Mouse (Mus musculus): ENCODE results near the gene Asphd2. TPM values are rescaled to one million over a fixed set of nuclear protein-coding genes. Genes with fewer than 3 reads are reported as not detected.
A peak's percentile ranks its signal among the peaks of the same experiment; 100 is the strongest.

The Asphd2 gene
- total RNA-seq, 2 experiments from 2014 or later, result 0.42 to 0.87 TPM

DNA sequence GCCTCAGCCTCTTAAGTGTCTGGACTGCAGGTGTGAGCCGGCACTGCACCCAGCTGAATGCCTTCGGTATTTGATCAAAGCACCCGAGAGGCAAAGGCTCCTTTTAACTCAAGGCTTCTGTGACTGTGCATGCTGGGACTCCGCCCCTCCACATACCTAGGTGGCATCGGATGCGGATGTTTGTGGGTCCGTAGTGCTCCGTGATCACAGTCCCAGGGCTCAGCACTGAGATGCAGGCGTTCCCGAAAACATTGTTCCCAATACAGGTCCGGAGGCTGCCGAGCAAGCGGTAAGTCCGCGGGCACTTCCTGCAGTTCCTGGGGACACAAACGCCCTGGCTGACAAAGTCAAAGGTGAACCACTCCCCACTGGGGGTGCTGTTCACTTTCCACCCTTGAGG, 3.7 kb downstream of the Asphd2 start:
- no peak for DNase-seq

DNA sequence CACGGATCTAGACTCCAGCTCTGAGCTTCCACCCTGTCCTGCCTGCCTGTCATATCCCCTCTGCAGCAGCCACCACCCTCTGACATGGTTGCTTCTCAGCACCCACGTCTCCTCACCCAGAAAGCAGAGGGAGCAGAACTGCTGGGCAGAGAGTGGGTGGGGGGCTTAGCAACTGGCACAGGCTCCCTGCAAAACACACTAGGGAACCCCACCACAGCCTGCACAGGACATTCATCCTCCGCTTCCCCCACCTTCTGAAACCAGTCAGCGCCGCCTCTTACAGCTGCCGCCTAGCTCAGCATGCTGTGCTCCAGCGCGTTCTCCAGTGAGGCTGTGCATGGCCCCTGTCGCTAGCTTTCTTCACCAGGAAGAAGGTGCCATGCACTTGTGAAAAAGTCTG, 5.3 kb downstream of the Asphd2 start:
- no peak for DNase-seq

DNA sequence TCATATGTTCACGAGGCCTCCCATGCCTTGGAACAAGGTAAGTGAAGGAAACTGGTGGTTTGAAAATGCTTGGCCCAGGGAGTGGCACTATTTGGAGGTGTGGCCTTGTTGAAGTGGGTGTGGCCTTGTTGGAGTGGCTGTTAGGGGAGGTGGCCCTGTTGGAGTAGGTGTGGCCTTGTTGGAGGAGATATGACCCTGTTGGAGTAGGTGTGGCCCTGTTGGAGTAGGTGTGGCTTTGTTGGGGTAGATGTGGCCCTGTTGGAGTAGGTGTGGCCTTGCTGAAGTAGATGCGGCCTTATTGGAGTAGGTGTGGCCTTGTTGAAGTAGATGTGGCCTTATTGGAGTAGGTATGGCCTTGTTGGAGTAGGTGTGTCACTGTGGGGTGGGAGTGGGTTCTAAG, 8.7 kb downstream of the Asphd2 start:
- DNase-seq, result no peak

DNA sequence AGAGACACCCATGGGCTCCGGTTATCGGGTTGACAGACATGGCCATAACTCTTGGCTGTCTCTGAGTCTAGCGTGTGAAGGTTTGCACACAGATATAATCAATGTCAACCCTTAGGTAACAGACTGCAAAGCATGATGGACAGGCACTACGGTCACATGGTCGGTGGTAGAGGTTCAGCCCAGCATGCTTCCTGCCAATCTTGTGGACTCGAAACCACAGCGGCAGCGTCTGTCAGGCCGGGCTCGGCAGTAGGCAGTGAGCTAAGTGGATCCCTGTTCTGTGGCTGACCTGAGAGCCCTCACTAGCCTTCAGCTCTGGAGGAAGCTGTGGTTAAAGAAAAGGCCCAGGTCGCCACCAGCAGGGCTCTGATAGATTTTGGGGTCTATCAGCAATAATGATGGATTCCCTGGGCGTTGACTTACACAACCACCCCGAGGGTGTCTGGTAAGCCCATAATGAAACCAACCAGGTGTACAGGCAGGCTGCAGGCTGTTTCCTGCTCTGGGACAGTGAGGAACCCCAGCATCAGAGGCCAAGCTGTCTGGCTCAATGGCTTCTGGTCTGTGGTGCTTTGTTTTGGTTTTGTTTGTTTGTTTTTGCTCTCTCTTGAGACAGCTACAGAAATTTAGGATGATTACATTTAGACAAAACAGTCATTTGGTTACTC, 9.7 kb downstream of the Asphd2 start:
- no peak for DNase-seq

DNA sequence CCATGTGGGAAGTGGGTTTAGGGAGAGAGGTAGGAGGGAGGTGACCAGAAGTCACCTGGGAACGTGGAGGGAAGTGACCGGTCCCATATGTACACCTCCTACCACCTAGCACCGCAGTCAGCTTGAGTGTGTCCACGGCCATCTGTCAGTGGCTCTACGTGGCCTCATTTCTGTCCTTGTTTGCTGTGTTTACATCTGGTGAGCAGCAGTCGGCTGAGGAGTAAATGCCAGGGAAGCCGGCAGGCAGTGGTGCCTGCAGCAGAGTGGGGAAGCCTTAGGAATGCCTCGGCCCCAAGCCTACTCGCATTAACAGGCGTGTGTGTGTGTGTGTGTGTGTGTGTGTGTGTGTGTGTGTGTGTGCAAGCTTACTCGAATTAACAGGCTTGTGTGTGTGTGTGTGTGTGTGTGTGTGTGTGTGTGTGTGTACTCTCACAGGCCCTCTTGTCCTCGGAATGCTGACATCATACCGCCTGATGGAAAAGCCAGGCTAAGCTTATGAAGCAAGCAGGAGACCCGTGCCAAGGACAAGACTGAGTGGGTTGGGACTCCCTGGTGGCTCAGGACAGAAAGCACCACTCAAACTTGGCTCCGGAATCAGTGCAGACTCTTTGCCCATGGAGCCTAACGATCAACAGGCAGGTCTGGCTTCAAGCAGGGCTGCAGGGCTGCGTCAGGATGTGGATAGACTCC, 11.9 kb downstream of the Asphd2 start:
- DNase-seq, result peak; percentile 47 to 73

DNA sequence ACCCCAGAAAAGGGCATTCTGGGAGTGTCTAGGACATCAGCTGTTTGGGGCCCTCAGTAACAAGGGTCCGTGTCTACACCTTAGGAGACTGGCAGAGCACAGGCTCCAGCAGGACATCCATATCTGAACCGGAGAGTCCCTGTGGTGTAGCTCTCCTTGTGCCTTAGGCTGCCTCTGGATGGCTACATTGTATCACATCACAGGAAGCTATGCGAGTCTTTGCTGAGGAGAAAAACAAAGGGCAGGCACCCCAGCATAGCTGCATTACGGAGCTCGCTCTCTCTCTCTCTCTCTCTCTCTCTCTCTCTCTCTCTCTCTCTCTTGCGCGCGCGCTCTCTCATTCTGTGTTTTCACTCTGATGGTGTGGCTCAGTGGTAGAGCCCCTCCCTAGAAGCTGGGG, 12.6 kb downstream of the Asphd2 start:
- DNase-seq, result no peak

DNA sequence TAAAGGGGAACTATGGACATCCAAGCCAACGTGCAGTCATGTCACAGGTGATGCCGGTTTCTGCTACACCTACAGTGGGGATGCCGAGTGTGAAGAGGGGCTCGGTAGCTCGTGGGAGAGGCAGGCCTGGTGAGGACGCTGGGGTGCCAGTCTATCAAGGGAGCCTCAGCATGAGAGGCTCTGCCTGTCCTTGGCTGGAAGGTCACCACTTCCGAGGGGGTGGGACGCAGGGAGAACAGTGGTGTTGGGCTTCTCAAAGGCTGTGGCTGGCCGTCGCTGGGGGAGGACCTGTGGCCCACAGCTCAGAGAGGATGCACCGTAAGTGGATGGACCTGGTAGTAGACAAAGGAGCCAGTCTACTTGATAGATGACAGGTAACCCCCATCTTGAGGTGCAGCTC, 13.5 kb downstream of the Asphd2 start:
- DNase-seq, result no peak

DNA sequence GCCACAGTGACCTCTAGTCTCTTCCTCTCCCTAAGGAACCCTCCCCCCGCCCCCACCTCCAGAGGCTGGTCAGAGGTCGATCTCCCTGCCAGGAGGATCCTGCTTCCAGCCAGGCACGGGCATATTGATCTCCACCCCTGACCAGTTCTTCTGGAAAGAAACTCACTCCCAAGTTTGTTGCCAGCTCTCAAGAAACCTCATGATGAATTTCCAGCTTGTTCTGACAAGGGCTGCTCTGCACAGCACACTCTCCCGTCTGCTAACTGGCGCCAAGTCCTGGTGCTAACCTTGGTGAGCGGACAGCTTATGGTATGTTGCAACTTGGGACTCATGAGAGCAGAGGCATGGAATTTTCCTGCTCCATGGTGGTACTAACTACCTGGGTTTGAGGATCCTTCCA, 15.9 kb downstream of the Asphd2 start:
- DNase-seq, result no peak

DNA sequence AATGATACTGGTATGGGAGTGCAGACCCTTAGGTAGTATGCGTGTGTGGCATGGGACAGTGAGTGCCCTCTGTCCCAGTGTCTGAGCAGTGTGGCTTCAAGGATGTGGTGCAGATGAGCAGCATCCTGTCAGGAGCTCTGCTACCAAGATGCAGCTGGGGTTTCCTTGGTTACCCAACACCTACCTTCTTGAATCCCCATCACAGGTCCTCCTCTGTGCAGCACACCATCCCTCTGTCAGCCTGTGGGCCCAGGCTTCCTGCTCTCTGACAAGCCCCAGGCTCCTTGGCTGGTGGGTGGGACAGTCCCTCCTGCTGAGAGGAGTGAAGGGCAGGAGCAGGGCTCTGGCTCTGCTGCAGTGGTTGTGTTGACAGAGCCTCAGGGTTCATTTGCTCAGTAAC, 17.3 kb downstream of the Asphd2 start:
- no peak for DNase-seq

DNA sequence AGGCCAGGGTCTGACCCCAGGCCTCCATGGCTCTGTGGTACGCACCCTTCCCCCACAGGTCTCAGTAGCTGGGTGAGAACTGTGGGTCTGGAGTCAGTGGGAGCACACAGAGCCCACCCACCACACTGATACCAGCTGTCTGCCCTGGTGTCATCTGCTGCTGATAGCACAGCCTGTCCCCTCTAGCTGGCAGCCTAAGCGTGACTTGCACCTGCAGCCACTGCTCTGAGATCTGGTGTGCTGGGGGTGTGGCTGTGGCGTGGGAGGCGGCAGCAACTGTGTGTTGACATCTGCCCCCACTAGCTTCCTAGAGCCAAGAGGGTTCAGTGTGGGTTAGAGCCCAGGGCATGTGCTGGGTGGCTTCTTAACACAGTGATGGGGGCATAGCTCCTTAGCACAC, 18.6 kb downstream of the Asphd2 start:
- no peak for DNase-seq

DNA sequence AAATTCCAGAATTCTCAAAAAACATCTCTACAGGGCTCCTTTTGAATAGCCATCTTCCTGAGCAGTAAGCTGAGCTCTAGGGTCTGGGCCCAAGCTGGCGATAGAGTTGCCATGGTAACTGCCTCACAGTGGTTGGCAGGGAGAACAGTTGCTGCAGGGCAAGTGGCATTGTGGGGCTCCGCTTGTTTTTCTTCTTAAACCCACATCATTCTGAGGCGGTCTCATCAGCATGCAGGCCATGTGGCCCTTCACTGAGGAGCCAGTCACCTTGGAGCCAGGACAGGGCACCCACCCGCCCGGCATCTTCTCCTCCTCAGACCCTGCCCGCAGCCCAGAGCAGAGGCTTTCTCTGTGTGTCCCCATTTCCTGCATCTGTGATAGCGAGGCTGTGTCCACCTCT, 22.7 kb downstream of the Asphd2 start:
- no peak for DNase-seq

DNA sequence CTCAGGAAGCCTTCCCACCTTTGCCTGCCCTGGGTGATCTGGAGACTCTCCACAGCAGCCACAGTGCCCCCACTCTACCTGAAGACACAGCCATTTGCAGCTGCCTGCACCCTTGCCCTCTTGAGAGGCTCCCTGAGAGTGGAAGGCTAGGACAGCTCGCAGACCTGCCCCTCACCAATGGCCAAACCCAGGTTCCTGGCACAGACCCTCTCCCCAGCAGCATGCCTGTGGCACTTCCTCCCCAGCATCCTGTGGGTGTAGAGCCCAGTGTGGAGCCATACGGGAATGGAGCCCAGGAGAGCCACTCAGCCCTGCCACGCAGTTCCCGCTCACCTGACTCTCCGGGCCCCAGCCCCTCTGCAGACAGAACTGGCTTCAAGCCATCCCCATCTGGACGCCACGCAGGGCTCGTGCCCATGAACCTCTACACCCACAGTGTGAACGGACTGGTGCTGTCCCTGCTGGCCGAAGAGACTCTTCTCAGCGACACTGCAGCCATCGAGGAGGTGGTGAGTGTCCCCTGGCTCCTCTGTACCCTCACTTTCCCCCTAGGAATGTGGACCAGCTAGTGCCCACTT, 24.3 kb downstream of the Asphd2 start:
- DNase-seq, result no peak

DNA sequence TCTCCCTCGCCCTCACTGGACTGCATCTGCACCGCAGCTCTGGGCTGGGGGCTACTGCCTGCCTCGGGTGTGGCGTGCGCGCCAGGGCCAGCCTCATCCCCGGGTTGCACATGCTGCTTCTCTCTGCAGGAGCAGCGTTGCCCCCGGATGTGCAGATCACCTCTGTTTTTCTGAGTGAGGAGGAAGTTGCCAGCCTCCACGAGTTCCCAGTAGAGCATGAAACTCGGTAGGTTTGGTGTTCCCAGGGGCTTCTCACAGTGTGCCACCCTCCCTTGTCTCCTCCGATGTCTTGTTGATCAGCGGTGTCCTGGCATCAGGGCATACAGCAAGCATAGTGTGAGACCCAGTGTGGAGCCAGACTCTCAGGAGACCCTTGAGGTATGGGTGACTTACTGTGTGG, 25.3 kb downstream of the Asphd2 start:
- no peak for DNase-seq

DNA sequence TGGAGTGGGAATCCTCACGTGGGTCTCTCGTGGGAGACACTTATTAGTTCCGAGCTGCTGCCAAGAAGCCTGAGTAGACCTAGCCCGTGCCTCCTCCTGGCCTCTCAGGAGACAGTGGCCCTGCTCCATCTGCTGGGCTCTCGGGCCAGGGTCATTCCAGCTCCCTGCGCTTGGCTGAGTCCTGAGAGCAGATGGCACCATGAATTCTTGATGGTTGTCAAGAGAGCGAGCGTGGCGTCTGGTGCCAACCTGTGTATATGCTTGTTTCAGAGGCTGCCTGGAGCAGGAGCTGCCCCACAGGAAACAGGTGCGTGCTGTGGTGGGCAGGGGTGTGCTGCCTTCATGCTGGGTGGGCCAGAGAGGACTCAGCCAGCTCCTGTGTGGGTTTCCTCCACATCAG, 26.0 kb downstream of the Asphd2 start:
- DNase-seq, result no peak

DNA sequence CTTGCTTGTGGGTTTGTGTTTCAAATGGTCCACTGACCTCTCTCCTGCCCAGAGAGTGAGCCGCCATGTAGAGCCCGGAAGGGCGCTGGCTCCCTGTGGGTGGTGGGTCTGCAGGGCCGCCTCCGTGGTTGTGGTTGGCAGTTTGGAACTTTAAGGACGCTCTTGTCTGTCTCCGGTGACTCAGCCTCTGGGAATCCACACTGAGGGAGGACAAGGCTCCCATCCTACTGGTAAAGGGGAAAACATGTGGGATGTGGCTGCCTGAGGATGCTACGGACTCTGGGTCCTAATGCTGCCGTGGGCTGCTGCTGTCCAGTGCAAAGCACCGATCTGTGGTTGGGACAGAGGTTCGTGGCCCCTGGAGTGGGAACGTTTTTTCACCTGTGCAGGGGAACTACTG, 26.7 kb downstream of the Asphd2 start:
- DNase-seq, result no peak

DNA sequence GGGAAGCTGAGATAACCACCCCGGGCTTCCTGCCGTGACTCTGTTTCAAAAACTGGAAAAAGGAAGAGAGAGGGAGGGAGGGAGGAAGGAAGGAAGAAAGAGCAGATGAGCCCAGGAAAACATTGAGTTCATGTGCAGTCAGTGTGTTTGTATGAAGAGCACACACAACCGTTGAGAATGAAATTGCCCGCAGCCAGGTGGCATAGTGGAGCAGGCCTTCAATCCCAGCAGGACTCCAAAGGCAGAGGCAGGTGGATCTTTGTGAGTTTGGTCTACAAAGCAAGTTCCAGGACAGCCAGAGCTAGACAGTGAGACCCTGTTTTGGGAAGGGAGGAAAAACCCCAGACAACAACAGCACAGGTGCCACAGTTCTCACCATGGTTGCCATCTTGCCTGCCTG, 27.3 kb downstream of the Asphd2 start:
- DNase-seq, result no peak

DNA sequence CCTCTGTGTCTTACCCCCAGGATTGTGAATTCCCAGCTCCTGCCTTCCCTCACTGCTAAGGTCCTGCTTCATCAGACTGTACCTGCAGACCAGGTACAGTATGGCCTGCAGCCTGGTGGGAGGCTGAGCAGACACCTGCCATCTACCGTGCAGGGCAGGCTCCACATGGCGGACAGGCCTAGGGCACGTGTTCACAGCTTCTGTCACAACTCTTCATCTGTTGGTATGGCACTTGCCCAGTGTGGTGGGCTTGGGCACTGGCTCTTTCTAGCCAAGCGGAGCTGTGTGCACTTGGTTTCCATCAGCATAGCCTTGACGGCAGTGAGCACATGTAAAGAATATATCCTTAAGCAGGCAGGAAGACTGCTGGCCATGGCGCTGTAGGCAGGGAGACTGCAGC, 27.8 kb downstream of the Asphd2 start:
- no peak for DNase-seq

DNA sequence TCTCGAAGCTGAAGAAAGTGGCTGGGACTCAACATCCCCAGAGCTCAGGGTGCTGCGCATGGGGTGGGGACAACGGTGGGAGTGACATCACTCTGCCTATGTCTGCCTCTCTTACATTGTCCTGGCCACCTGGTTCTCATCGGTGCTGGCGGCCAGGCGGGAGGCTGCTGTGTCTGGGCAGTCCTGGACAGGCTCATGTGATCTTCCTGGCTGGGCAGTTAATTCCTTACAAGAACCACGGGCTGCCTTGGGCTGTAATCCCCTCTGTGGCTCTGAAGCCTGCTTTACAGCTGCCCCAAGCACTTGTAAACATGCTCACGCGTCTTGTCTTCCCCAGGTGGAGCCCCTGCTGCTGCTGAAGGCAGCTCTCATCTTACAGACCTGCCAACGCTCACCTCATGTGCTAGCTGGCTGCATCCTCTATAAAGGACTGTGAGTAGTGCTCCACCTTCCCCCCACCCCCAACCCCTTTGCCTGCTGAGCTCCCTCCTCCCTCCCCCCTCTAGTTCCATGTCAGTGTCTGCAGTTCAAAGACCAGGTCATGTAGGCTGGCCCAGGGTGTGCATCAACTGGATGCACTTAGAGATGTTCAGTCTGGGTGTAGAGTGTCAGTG, 30.4 kb downstream of the Asphd2 start:
- DNase-seq, result no peak

DNA sequence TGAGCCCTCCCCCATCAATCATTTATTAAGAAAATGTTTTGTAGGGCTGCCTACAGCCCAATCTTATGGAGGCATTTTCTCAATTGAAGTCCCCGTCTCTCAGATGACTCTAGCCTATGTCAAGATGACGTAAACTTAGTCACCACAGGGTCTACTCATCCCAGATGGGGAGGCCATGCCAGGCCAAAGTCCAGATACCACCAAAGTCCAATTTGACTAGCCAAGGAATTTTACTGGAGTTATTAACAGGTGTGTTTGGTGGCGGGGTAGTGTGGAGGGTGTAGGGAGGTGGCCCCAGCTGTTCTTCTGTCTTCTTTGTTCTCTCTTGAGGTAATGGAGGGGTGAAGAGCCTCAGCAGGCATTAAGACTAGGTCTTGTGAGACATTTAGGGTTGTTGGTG, 34.6 kb downstream of the Asphd2 start:
- DNase-seq, result no peak

DNA sequence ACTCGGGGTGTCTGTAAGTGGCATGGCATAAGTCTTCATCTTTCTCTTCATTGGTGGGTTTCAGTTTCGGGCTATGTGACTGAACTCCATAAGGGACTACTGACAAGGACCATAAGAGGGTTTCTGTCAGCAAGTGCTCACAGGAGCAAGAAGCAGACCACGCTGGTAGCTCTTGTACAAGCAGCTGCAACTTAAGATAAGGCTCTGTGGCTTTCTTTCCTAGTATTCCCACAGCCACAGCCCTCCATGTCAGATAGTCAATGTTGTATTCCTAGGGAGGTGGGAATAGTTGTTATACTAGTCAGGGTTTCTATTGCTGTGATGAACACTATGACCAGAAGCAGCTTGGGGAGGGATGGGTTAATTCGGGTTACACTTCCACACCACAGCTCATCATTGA, 35.1 kb downstream of the Asphd2 start:
- DNase-seq, result no peak

DNA sequence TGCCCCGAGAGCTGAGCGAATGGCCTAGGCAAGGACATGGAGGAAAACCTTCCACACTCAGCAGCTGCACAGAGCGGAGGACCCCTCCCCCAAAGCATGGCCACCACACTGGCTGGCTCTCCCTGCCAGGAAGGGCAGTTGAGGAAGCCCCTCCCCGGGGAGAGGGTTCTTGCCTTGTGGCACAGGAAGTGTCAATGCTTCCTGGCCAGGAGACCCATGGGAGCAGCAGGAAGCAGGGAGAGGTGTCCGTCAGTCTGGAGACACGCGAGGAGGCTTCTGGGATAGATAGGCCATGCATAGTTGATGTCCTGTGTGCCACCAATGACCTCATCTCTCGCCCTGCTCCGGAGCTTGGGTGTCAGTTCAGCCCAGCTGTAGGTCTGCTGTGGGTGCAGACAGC, 38.3 kb downstream of the Asphd2 start:
- DNase-seq, result peak in 1 of 2 experiments; percentile 47

DNA sequence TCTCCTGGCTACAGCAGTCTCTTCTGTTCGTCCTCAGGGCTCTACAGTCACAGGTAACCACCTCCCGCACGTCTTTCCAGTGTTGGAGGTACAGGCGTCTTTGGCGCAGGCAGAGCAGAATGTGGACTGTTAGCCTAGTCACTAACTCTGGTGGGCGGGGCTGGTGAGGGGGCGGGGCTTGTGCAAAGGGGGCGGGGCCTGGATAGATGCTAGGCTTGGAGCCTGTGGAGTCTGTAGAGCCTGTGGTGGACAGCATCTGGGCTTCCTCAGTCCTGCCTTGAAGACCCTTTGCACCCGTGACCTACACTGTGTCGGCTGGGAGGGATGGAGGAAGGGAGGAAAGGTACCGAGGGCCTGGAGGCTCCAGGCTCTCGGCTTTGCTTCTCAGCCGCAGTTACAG, 38.8 kb downstream of the Asphd2 start, which contains the start of gene Gm6583:
Gene Gm6583 (minus strand): TSS at position 124 of the 400 bp plus-strand sequence.
- DNase-seq, result no peak

DNA sequence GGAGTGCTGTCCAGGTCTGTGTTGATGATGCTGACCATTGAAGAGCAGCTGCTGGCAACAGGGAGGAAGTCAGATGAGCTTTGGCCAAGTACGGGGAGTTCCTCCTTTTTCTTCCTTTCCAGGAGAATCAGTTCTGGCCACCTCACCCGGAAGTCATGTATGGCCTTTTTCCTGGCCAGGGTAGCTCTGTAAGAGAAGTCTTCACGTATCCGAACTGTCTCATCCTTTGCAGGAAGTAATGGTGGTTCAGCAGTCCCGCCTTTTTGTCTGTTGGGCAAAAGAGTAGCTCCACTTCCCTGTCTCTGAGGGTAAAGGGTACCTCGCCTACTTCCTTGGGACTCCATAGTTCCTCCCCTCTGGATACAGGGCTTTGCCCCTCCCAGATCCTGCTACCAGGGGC, 39.2 kb downstream of the Asphd2 start:
- peak in 1 of 2 experiments; percentile 43 for DNase-seq
